Mouse (Mus musculus) hindbrain, embryonic 12.5 days (tissue): ENCODE measurements around the gene Gsk3a. TPM values are rescaled to one million over a fixed set of nuclear protein-coding genes. Genes with fewer than 3 reads are reported as not detected.

ENCODE experiments used
- ATAC-seq: fragments of 200-750 bp; cut with Nextera tagmentation; 2 replicates; pipeline ENCODE4 v1.8.0; 2017; ENCODE audit warnings: moderate TSS enrichment; ENCODE audit not compliant: low FRiP score
- H3K27ac ChIP-seq: fragments of 300-500 bp; sonication (generic); 2 replicates; pipeline ENCODE4 v1.5.1; 2016; ENCODE audit warnings: mild to moderate bottlenecking
- H3K27me3 ChIP-seq: fragments of 300-500 bp; sonication (generic); 2 replicates; pipeline ENCODE4 v1.6.1; 2016; ENCODE audit warnings: mild to moderate bottlenecking
- H3K36me3 ChIP-seq: fragments of 300-500 bp; sonication (generic); 2 replicates; pipeline ENCODE4 v1.6.1; 2016; ENCODE audit warnings: mild to moderate bottlenecking
- H3K4me1 ChIP-seq: fragments of 300-500 bp; sonication (generic); 2 replicates; pipeline ENCODE4 v1.6.1; 2016
- H3K4me2 ChIP-seq: fragments of 300-500 bp; sonication (generic); replicated peaks from 2 replicates; pipeline ENCODE4 v1.6.1; 2016; ENCODE audit warnings: mild to moderate bottlenecking
- H3K4me3 ChIP-seq: fragments of 300-500 bp; sonication (generic); 2 replicates; pipeline ENCODE4 v1.5.1; 2016; ENCODE audit warnings: mild to moderate bottlenecking
- H3K9ac ChIP-seq: fragments of 300-500 bp; sonication (generic); 2 replicates; pipeline ENCODE4 v1.6.1; 2016; ENCODE audit warnings: mild to moderate bottlenecking, moderate library complexity
- H3K9me3 ChIP-seq: fragments of 300-500 bp; sonication (generic); replicated peaks from 2 replicates; pipeline ENCODE4 v1.6.1; 2016; ENCODE audit warnings: mild to moderate bottlenecking
- WGBS: fragments of 180-500 bp; shearing (Covaris S2); methylation state at CpG from one replicate; pipeline ENCODE4 v1.1.7; 2016; 5-methylcytosine and 5-hydroxymethylcytosine counted together
- microRNA-seq: library from miRNA; unstranded; fragments of <30 nt; microRNA quantifications from one replicate; pipeline ENCODE4, GENCODE M21; 2017
- polyA plus RNA-seq: library from polyadenylated mRNA; unstranded; fragments of >200 nt; fragmentation: Nextera tagmentation; extraction: Ambion mirVana; gene quantifications from 2 replicates; pipeline ENCODE4 v1.2.1, GENCODE M21; 2016

Gene Gsk3a
- polyA plus RNA-seq, 1 experiment from 2014 or later = 19.6 TPM

GRCm38 (mm10) chr7:25181331-25181790 lies 56.3 kb downstream of the Gsk3a start:
- peak; percentile 7; the same call in 1 of the 2 replicates for ATAC-seq
- no peaks in the 10 kb centered on the region for H3K36me3 ChIP-seq
- no peaks in the 10 kb centered on the region for H3K9me3 ChIP-seq
- WGBS = under 1% methylated on average over 15 of the region's 15 CpGs
- peaks cover 72% of the 10 kb centered on the region for H3K27me3 ChIP-seq
- peaks cover 33% of the 10 kb centered on the region for H3K4me1 ChIP-seq
- 0 out of 2 replicates have a peak overlapping the region, but pooled peaks have one; percentile 5 for H3K9ac ChIP-seq
- no peak overlapping the region for H3K27ac ChIP-seq
- H3K4me2 ChIP-seq = peak overlapping the region; percentile 70
- H3K4me3 ChIP-seq = peak overlapping the region; percentile 14

GRCm38 (mm10) chr7:25180512-25180911 lies 57.1 kb downstream of the Gsk3a start:
- peak overlapping the region; percentile 70 for H3K4me2 ChIP-seq
- H3K27me3 ChIP-seq = peaks cover 73% of the 10 kb centered on the region
- H3K36me3 ChIP-seq = no peaks in the 10 kb centered on the region
- H3K4me1 ChIP-seq = peaks cover 41% of the 10 kb centered on the region
- peak overlapping the region; percentile 98 for H3K27ac ChIP-seq
- H3K9me3 ChIP-seq = no peaks in the 10 kb centered on the region
- 6% methylated on average over 6 of the region's 6 CpGs for WGBS
- ATAC-seq = no peak
- peak overlapping the region; percentile 2; the same call in 1 of the 2 replicates for H3K9ac ChIP-seq
- H3K4me3 ChIP-seq = peak overlapping the region; percentile 64

- Histone ChIP-seq H3K36me3 (no peaks in the 10 kb centered on the region), H3K4me2 (peak within 1 kb of the TSS; percentile 70), H3K4me1 (peaks cover 49% of the 10 kb centered on the region), H3K27me3 (peaks cover 65% of the 10 kb centered on the region), H3K4me3 (peak within 1 kb of the TSS; percentile 64), H3K9ac (peak within 1 kb of the TSS; percentile 94), H3K27ac (peak within 1 kb of the TSS; percentile 98), H3K9me3 (no peaks in the 10 kb centered on the region)
- peak; percentile 93 for ATAC-seq
- WGBS = under 1% methylated on average over 49 of the region's 56 CpGs
These were observed 58.0 kb downstream of the Gsk3a start, which contains the start of gene Pou2f2 for GRCm38 (mm10) chr7:25179606-25180161. Pou2f2 (minus strand) TSS chr7:25179726.

GRCm38 (mm10) chr7:25178787-25179605 lies 58.7 kb downstream of the Gsk3a start:
- no peaks in the 10 kb centered on the region for H3K9me3 ChIP-seq
- peaks cover 56% of the 10 kb centered on the region for H3K4me1 ChIP-seq
- peaks cover 59% of the 10 kb centered on the region for H3K27me3 ChIP-seq
- 1% methylated on average over 50 of the region's 56 CpGs for WGBS
- H3K4me2 ChIP-seq = peak overlapping the region; percentile 70
- H3K9ac ChIP-seq = peak overlapping the region; percentile 94
- H3K27ac ChIP-seq = peak overlapping the region; percentile 98
- peak; percentile 82 for ATAC-seq
- peak overlapping the region; percentile 64 for H3K4me3 ChIP-seq
- H3K36me3 ChIP-seq = no peaks in the 10 kb centered on the region

- peaks cover 52% of the 10 kb centered on the region for H3K27me3 ChIP-seq
- H3K9ac ChIP-seq = peak overlapping the region; percentile 94
- peak overlapping the region; percentile 64 for H3K4me3 ChIP-seq
- H3K9me3 ChIP-seq = no peaks in the 10 kb centered on the region
- H3K4me1 ChIP-seq = peaks cover 62% of the 10 kb centered on the region
- peak overlapping the region; percentile 70 for H3K4me2 ChIP-seq
- WGBS = under 1% methylated on average over 17 of the region's 17 CpGs
- ATAC-seq = no peak
- H3K27ac ChIP-seq = peak overlapping the region; percentile 98
- H3K36me3 ChIP-seq = no peaks in the 10 kb centered on the region
These were observed 59.3 kb downstream of the Gsk3a start for GRCm38 (mm10) chr7:25178317-25178716.

Small RNA genes within 50 kb of the gene (microRNA-seq; reads per million reads assigned to microRNA genes)
- gene Mir7048 = not detected

Other genes starting within 250 kb of the Gsk3a start
- 110 and 121 TPM in 2 replicates for gene Atp1a3, start 231.9 kb downstream of the Gsk3a start, polyA plus RNA-seq
- 16.5 and 17.1 TPM in 2 replicates for gene Grik5, start 165.5 kb downstream of the Gsk3a start, polyA plus RNA-seq
- gene Zfp574, start 165.3 kb downstream of the Gsk3a start, polyA plus RNA-seq = 39.8 and 40.8 TPM in 2 replicates
- gene Pou2f2, start 58.1 kb downstream of the Gsk3a start, polyA plus RNA-seq = 38.6 and 40.3 TPM in 2 replicates
- gene Dedd2, start 17.2 kb downstream of the Gsk3a start, polyA plus RNA-seq = 11.9 and 13.9 TPM in 2 replicates
- gene Zfp526, start 16.4 kb downstream of the Gsk3a start, polyA plus RNA-seq = 2.3 and 2.9 TPM in 2 replicates
- 10.4 and 13.6 TPM in 2 replicates for gene Erf, start 12.9 kb upstream of the Gsk3a start, polyA plus RNA-seq
- gene Cic, start 29.9 kb upstream of the Gsk3a start, polyA plus RNA-seq = 41.1 and 42.4 TPM in 2 replicates
- 391 and 405 TPM in 2 replicates for gene Pafah1b3, start 60.1 kb upstream of the Gsk3a start, polyA plus RNA-seq
- gene Prr19, start 63.6 kb upstream of the Gsk3a start, polyA plus RNA-seq = 0.87 and 1.1 TPM in 2 replicates
- 24.3 and 25.9 TPM in 2 replicates for gene Tmem145, start 68.3 kb upstream of the Gsk3a start, polyA plus RNA-seq
- 20.9 and 23.0 TPM in 2 replicates for gene Megf8, start 79.3 kb upstream of the Gsk3a start, polyA plus RNA-seq
- gene Cnfn, start 131.9 kb upstream of the Gsk3a start, polyA plus RNA-seq = not detected in 2 replicates
- 7.8 and 9.4 TPM in 2 replicates for gene Lipe, start 160.9 kb upstream of the Gsk3a start, polyA plus RNA-seq
- 0.30 and 0.43 TPM in 2 replicates for gene Cxcl17, start 175.0 kb upstream of the Gsk3a start, polyA plus RNA-seq
- gene Ceacam1, start 239.8 kb upstream of the Gsk3a start, polyA plus RNA-seq = 0.81 and 1.8 TPM in 2 replicates